Mouse (Mus musculus) Patski (cell line): Measurements from ENCODE around the gene Polr2i. TPM values are rescaled to one million over a fixed set of nuclear protein-coding genes. Genes with fewer than 3 reads are reported as not detected.
"Not testable (repeated sequence)": the region's sequence is repeated elsewhere in the genome, so short reads cannot be mapped to it uniquely, and the experiment has no call there.

Source experiments
- ATAC-seq: fragments of 100-300 bp; one replicate; pipeline ENCODE4 v1.8.0; 2021
- CTCF ChIA-PET: fragments of 350-600 bp; sonication (Branson Sonifier 250); formaldehyde crosslinking; loops from one replicate; lab custom pipeline; 2022; ENCODE audit warnings: inconsistent platforms; lab: Charles Lee
- POLR2A ChIA-PET: fragments of 350-600 bp; sonication (Branson Sonifier 250); formaldehyde crosslinking; loops from one replicate; lab custom pipeline; 2022; ENCODE audit warnings: antibody characterized with exemption, inconsistent platforms; lab: Charles Lee
- DNase-seq: peaks from one replicate; pipeline ENCODE4 v3.0.0-alpha.2; 2011; ENCODE audit warnings: low read depth, low spot score
- H3K27me3 ChIP-seq: fragments of 371-371 bp; one replicate; pipeline ENCODE4 v1.5.1; 2021
- CTCF ChIP-seq: fragments of 100-300 bp; IDR thresholded peaks from one replicate; pipeline ENCODE4 v1.5.1; 2021
- in situ Hi-C: fragments of 300-500 bp; cut with MboI; formaldehyde crosslinking; loops from 3 replicates; pipeline ENCODE4 v1.11.1; 2018; ENCODE audit warnings: low pct_unique_long_range_greater_than_20kb, mixed read lengths
- polyA plus RNA-seq: library from polyadenylated mRNA; unstranded; gene quantifications from one replicate; pipeline ENCODE4 v1.2.3, GENCODE M21; 2021

Polr2i gene
- polyA plus RNA-seq, 1 experiment from 2014 or later = 79.3 TPM

DNA sequence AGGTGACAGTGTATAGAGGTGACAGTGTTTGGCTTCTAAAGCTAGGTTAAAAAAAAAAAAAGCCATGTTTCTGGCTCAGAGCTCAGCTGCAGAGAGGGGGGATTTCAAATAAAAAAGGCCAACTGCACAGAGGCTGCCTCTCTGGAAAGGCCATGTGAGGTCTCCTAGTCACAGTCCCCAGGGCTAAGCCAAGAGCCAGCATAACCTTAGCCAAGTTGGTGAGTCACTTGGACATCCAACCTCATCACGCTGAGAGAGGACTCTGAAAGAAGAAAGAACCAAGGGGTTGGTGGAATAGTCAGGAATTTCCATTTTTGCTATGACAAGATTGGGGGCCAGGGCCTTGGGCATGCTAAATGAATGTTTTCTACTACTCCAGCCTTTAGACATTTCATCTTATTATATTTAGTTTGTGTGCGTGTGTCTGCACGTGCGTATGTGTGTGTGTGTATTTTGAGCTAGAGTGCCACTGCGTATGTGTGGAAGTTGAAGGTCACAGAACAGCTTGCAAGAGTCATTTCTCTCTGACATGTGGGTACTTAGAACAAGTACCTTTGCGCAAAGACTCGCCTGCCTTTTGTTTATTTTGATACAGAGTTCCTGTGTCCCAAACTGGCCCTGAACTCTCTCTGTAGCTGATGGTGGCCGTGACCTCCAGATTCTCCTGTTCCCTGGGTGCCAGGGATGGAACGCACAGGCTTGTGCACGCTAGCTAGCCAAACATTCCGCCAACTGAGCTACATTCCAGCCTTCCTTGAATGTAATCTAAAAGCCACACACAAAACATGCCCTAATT, 28.7 kb upstream of the Polr2i start:
- in situ Hi-C loops = no loop called here
- H3K27me3 ChIP-seq = no peaks in the 10 kb centered on the region
- ATAC-seq (no peak), DNase-seq (no peak)
- ChIA-PET POLR2A (no interaction called here), CTCF (interaction anchor here (0.8 to 4.3 kb wide), 5 partner anchors 13 to 30 kb away, joined by 3 to 34 read pairs (median 4); no protein-coding TSS in a partner anchor)
- no peak for TF ChIP-seq CTCF

DNA sequence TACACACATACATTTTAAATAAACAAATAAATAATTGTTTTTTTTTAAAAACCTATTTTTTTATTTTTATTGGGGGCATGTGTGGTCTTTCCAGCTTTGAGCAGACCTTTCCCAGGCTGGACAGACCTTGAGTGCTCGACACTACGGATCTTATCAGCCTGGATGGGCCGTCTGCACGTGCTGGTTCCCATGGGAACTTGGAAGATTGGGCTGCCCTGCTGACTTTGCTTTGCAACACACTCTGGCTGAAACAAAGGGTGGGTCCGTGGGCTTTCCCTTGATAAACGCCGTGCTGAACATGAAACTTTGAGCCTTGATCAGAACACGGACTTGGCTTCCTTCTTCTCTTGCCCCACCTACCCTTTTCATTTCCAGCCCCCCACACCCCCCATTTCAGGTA, 27.4 kb upstream of the Polr2i start:
- no peak for TF ChIP-seq CTCF
- POLR2A ChIA-PET = interaction anchor here (0.5 to 1.1 kb wide), 2 partner anchors 16 to 21 kb away, joined by 3 to 4 read pairs; no protein-coding TSS in a partner anchor
- no peak for ATAC-seq
- peaks cover 5% of the 10 kb centered on the region for H3K27me3 ChIP-seq
- no peak for DNase-seq
- CTCF ChIA-PET = interaction anchor here (0.6 to 4.3 kb wide), 5 partner anchors 12 to 27 kb away, joined by 3 to 34 read pairs (median 3); no protein-coding TSS in a partner anchor
- in situ Hi-C loops = no loop called here

- peak; percentile 71 for TF ChIP-seq CTCF
- ChIA-PET POLR2A (interaction anchor here (0.8 to 1.1 kb wide), 2 partner anchors 12 to 15 kb away, joined by 3 read pairs; no protein-coding TSS in a partner anchor), CTCF (interaction anchor here (0.9 to 4.3 kb wide), 10 partner anchors 9 to 37 kb away, joined by 3 to 34 read pairs (median 5); partner anchors contain the start of gene Zfp146)
- no peak for DNase-seq
- in situ Hi-C loops = no loop called here
- no peak for ATAC-seq
- H3K27me3 ChIP-seq = peaks cover 5% of the 10 kb centered on the region
Measured at GRCm38 (mm10) chr7:30205383-30205782, 26.4 kb upstream of the Polr2i start.

DNA sequence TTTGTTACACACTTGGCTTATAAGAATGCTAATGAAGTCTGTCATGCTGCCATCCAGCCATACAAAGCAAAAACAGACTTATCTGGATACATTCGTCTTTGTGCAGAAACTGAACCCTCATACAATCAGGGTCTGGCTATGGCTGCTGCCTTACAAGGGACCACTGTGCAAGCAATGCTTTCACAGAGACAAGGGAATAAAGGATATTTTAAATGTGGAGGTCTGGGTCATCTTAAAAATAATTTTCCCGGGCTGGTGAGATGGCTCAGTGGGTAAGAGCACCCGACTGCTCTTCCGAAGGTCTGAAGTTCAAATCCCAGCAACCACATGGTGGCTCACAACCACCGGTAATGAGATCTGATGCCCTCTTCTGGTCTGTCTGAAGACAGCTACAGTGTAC, 25.4 kb upstream of the Polr2i start:
- H3K27me3 ChIP-seq, ATAC-seq, DNase-seq, POLR2A ChIA-PET, in situ Hi-C loops: not testable (repeated sequence)
- peak; percentile 24 for TF ChIP-seq CTCF
- CTCF ChIA-PET = interaction anchor here (0.8 to 4.3 kb wide), 4 partner anchors 10 to 32 kb away, joined by 3 to 34 read pairs (median 18); no protein-coding TSS in a partner anchor

DNA sequence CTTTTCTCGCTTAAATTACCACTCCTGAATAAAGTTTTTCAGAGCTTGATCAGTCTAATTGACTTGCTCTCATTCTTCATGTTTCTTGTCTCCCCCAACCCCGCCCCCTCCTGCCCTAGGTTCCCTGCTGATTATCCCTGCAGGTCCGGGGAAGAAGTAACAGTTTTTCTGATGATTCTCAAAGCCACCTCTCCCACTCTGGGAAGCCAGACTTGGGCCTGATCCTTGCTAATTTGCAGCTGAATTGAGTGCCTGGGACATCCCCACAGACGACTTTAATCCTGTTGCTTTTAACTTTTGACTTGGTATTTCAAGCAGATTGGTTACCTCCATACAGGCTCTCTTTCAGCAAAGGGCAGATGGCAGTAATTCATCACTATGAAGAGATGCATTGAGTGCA, 20.7 kb upstream of the Polr2i start:
- no peak for TF ChIP-seq CTCF
- DNase-seq (no peak), ATAC-seq (no peak)
- CTCF ChIA-PET = no interaction called here
- peaks cover 5% of the 10 kb centered on the region for H3K27me3 ChIP-seq
- in situ Hi-C loops = loop anchor here (5.0 kb wide), 1 partner anchor 39 kb away; no protein-coding TSS in a partner anchor
- POLR2A ChIA-PET = no interaction called here

DNA sequence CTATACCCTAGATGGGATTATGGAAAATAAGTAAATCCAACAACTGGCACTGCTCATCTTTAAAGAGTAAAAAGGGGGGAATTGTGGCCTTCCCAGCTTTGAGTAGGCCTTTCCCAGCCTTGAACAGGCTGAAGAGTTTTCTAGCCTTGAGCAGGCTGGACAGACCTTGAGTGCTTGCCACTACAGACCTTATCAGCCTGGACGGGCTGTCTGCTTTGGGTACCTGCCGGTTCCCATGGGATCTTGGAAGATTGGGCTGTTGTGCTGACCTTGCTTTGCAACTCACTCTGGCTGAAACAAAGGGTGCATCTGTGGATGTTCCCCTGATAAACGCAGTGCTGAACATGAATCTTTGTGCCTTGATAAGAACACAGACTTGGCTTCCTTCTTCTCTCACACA, 17.9 kb upstream of the Polr2i start:
- TF ChIP-seq CTCF = no peak
- CTCF ChIA-PET = no interaction called here
- POLR2A ChIA-PET = no interaction called here
- DNase-seq = no peak
- in situ Hi-C loops = loop anchor here (5.0 kb wide), 1 partner anchor 42 kb away; no protein-coding TSS in a partner anchor
- ATAC-seq = no peak
- peaks cover under 1% of the 10 kb centered on the region for H3K27me3 ChIP-seq

GRCm38 (mm10) chr7:30215875-30216274, 15.9 kb upstream of the Polr2i start:
- in situ Hi-C loops = no loop called here
- no peak for TF ChIP-seq CTCF
- POLR2A ChIA-PET = no interaction called here
- H3K27me3 ChIP-seq = no peaks in the 10 kb centered on the region
- CTCF ChIA-PET = interaction anchor here (1.8 to 4.1 kb wide), 2 partner anchors 11 to 40 kb away, joined by 5 to 34 read pairs; no protein-coding TSS in a partner anchor
- no peak for DNase-seq
- ATAC-seq = no peak

DNA sequence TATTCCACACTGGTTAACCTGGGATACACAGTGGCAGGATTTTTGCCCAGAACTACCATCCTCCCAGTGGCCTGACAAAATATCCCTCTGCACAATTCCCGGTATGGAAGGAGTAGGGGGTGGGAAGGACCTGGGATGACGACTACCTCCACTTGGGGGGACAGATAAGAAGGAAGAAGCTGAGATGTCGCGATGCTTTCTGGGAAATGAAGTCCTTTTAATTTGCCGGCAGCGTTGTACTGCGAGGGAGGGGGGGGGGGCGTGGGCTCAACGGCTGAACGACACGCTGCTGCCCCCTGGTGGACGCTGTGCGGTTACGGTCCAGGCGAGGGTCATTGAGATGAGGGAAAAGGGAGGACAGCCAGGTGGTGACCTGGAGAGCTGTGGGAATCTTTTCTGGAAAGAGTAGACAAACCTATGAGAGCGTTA, 15.0 kb upstream of the Polr2i start:
- POLR2A ChIA-PET = no interaction called here
- ATAC-seq = peak; percentile 57

DNA sequence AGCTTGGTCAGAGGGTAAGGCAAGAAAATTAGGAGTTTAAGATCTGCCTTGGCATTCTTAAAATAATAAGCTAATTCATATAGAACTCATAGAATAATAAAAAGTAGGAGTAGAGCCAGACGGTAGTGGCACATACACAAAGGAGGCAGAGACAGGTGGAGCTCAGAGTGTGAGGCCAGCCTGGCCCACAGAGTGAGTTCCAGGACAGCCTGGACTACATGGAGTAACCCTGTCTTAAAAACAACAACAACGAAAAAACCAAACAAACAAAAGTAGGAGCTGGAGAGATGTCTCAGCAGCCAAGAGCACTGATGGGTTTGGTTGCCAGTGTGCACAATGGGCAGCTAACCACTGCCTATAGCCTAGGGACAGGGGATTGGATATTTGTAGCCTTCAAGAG, 14.5 kb upstream of the Polr2i start:
- ATAC-seq = no peak
- DNase-seq = no peak
- H3K27me3 ChIP-seq = no peaks in the 10 kb centered on the region
- in situ Hi-C loops = no loop called here
- ChIA-PET CTCF (interaction anchor here (0.7 to 4.1 kb wide), 16 partner anchors 8 to 205 kb away, joined by 3 to 34 read pairs (median 4); partner anchors contain the start of genes Capns1, Polr2i and Wdr62), POLR2A (interaction anchor here (1.1 kb wide), 1 partner anchor 12 kb away, joined by 3 read pairs; no protein-coding TSS in a partner anchor)
- TF ChIP-seq CTCF = no peak

More for the DNA sequence above, 15.0 kb upstream of the Polr2i start:
- DNase-seq = no peak
- CTCF ChIA-PET = interaction anchor here (0.7 to 4.1 kb wide), 14 partner anchors 9 to 204 kb away, joined by 3 to 34 read pairs (median 4); partner anchors contain the start of genes Capns1, Polr2i and Wdr62
- H3K27me3 ChIP-seq = no peaks in the 10 kb centered on the region
- TF ChIP-seq CTCF = peak; percentile 75
- in situ Hi-C loops = no loop called here

- POLR2A ChIA-PET = interaction anchor here (1.4 kb wide), 1 partner anchor 15 kb away, joined by 3 read pairs; no protein-coding TSS in a partner anchor
- in situ Hi-C loops = no loop called here
- ATAC-seq (no peak), DNase-seq (no peak)
- CTCF ChIA-PET = interaction anchor here (1.2 kb wide), 1 partner anchor 11 kb away, joined by 4 read pairs; no protein-coding TSS in a partner anchor
- TF ChIP-seq CTCF = no peak
- no peaks in the 10 kb centered on the region for H3K27me3 ChIP-seq
Measured at GRCm38 (mm10) chr7:30219293-30220007, 12.3 kb upstream of the Polr2i start.
